13 mouse cellular contexts compared by ENCODE assay signal in the genomic region with DNA sequence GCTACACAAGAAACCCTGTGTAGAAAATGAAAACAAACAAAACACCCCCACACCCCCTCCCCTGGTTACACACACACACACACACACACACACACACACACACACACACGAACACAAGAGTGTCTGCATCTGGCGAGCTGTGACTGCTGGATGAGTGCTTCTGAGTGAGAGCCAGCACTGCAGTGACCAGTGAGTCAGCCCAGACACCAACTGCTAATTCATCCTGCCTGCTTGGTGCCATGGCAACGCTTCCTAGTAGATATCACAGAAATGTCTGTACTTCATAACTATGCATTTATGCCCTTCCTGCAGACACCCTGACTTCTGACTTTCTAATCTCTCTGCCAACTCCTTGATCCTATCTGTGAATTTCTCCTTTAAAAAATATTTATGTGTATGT. TPM values are rescaled to one million over a fixed set of nuclear protein-coding genes. Genes with fewer than 3 reads are reported as not detected.
DNase-seq lines count a peak whose midpoint lies in the region; ATAC-seq lines count a peak whose summit lies in the region.
"Had no signal": no experiment of that assay in that cellular context is flagged by ENCODE, and none has a peak within 500 bp of the region (broad histone marks: within the 10 kb centered on the region; RNA-seq: fewer than 3 reads in every experiment).

No protein-coding gene starts in this region.

- no peaks in the 10 kb centered on the region for H3K36me3 ChIP-seq in liver, embryonic 13.5 days
- H3K36me3 ChIP-seq in liver, embryonic 15.5 days (replicated peaks): 0 out of 2 replicates have a peak, but pooled peaks cover 2% of the 10 kb centered on the region
- H3K36me3 ChIP-seq: hindbrain, embryonic 10.5 days had no signal

- H3K9ac ChIP-seq in liver, embryonic 13.5 days: no peak overlapping the region
- no peak overlapping the region for H3K9ac ChIP-seq in liver, embryonic 15.5 days
- H3K9ac ChIP-seq: forebrain, embryonic 13.5 days; liver, embryonic 14.5 days had no signal

- H3K27me3 ChIP-seq in liver, embryonic 13.5 days: no peaks in the 10 kb centered on the region
- H3K27me3 ChIP-seq in liver, embryonic 15.5 days: no peaks in the 10 kb centered on the region
- H3K27me3 ChIP-seq: forebrain, embryonic 13.5 days had no signal

- 57% methylated on average over 3 of the region's 3 CpGs for WGBS in liver, embryonic 13.5 days (ENCODE audit: insufficient replicate concordance)
- 47% methylated on average over 3 of the region's 3 CpGs for WGBS in liver, embryonic 15.5 days (ENCODE audit: insufficient replicate concordance)

- no peaks in the 10 kb centered on the region for H3K4me1 ChIP-seq in liver, embryonic 13.5 days (replicated peaks)
- 0 out of 2 replicates have a peak, but pooled peaks cover 5% of the 10 kb centered on the region for H3K4me1 ChIP-seq in liver, embryonic 15.5 days (replicated peaks)
- H3K4me1 ChIP-seq: forebrain, embryonic 13.5 days; hindbrain, embryonic 10.5 days had no signal

- H3K9me3 ChIP-seq in liver, embryonic 13.5 days (replicated peaks): no peaks in the 10 kb centered on the region
- no peaks in the 10 kb centered on the region for H3K9me3 ChIP-seq in liver, embryonic 15.5 days (replicated peaks)
- H3K9me3 ChIP-seq: forebrain, embryonic 13.5 days; hindbrain, embryonic 10.5 days had no signal

- H3K4me2 ChIP-seq in liver, embryonic 13.5 days: no peak overlapping the region
- H3K4me2 ChIP-seq in liver, embryonic 15.5 days: no peak overlapping the region
- H3K4me2 ChIP-seq: forebrain, embryonic 13.5 days had no signal

- DNase-seq in embryo, embryonic 10 days (ENCODE audit: low spot score): peak; percentile 31
- DNase-seq in embryo, embryonic 11 days: no peak
- no peak for DNase-seq in liver, embryonic 13.5 days
- DNase-seq in liver: no peak
- peak; percentile 36 for DNase-seq in adrenal gland, postnatal 25 days
- no peak for DNase-seq in testis, postnatal 10 days (ENCODE audit: low spot score)
- DNase-seq in cerebellum, adult 9-11 months: no peak
- DNase-seq: cerebellum, postnatal 36 days; kidney, postnatal 14 days had no signal

- H3K27ac ChIP-seq in liver, embryonic 13.5 days: no peak overlapping the region
- H3K27ac ChIP-seq in liver, embryonic 15.5 days (replicated peaks): no peak overlapping the region
- H3K27ac ChIP-seq: forebrain, embryonic 13.5 days; hindbrain, embryonic 10.5 days; liver, embryonic 14.5 days had no signal

- 0 out of 2 replicates have a peak, but pooled peaks have one; percentile 36 for ATAC-seq in liver, embryonic 13.5 days (ENCODE audit: low read depth)
- ATAC-seq in liver, embryonic 15.5 days (ENCODE audit: insufficient read depth): peak; percentile 22; the same call in 1 of the 2 replicates
- ATAC-seq: forebrain, embryonic 13.5 days had no signal

- H3K4me3 ChIP-seq in liver, embryonic 13.5 days (replicated peaks): no peak overlapping the region
- H3K4me3 ChIP-seq in liver, embryonic 15.5 days (replicated peaks): no peak overlapping the region
- H3K4me3 ChIP-seq: forebrain, embryonic 13.5 days; hindbrain, embryonic 10.5 days had no signal

RNA-seq across cellular contexts. Expression of a gene that starts 48.3 kb away (rescaled TPM):
- 36.6 and 43.0 TPM in 2 replicates for polyA plus RNA-seq in liver, embryonic 13.5 days (2015; fragmentation: Nextera tagmentation; extraction: Ambion mirVana)
- total RNA-seq in adrenal gland, postnatal 25 days (2021): 4.6 and 5.3 TPM in 2 replicates
- 27.7 and 29.5 TPM in 2 replicates for polyA plus RNA-seq in liver, embryonic 15.5 days (2015; fragmentation: Nextera tagmentation; extraction: Ambion mirVana)

RNA-seq across cellular contexts. Expression of a gene that starts 48.3 kb away (rescaled TPM):
- polyA plus RNA-seq in liver, embryonic 13.5 days (2015; fragmentation: Nextera tagmentation; extraction: Ambion mirVana): 25.0 and 30.3 TPM in 2 replicates
- 28.3 and 43.2 TPM in 2 replicates for total RNA-seq in adrenal gland, postnatal 25 days (2021)
- 18.4 and 19.4 TPM in 2 replicates for polyA plus RNA-seq in liver, embryonic 15.5 days (2015; fragmentation: Nextera tagmentation; extraction: Ambion mirVana)

Comparison
In these comparisons a context has a peak if more than half of its experiments do, and no peak if none do; other contexts are left out.
1. DNase-seq: peak in embryo, embryonic 10 days (single experiment) and adrenal gland, postnatal 25 days (single experiment); none in embryo, embryonic 11 days (single experiment), liver, embryonic 13.5 days (single experiment), liver (single experiment), testis, postnatal 10 days (single experiment) and cerebellum, adult 9-11 months (single experiment).